Comparison of ENCODE assay signal across 13 mouse cellular contexts in the genomic region with DNA sequence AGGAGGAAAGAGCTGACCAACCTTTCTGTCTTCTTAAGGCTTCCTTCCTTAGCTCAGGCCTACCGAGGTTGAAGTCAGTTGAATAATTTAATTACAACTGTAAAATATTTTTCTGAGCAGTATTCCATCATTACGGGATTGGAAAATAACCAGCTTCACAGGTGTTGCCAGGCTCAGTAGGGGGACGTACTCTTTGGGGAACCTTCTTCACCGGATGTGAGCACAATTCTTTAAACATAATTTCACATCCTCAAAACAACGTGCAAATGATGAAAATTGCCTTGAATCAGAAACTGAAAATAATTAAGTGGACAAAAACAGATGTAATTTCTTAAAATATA.
A peak's percentile ranks its signal among the peaks of the same experiment; 100 is the strongest.
DNase-seq lines count a peak whose midpoint lies in the region; ATAC-seq and TF ChIP-seq lines count a peak whose summit lies in the region.
"Had no signal": no experiment of that assay in that cellular context is flagged by ENCODE, and none has a peak within 500 bp of the region (broad histone marks: within the 10 kb centered on the region; RNA-seq: fewer than 3 reads in every experiment).

No protein-coding gene starts in this region.

- peaks cover 20% of the 10 kb centered on the region for H3K4me1 ChIP-seq in forebrain, embryonic 10.5 days
- H3K4me1 ChIP-seq in forebrain, embryonic 12.5 days: peaks cover 17% of the 10 kb centered on the region
- H3K4me1 ChIP-seq in hindbrain, postnatal 0 days (ENCODE audit: insufficient read depth, low read length): no peaks in the 10 kb centered on the region
- H3K4me1 ChIP-seq in hindbrain, embryonic 13.5 days (replicated peaks): 0 out of 2 replicates have a peak, but pooled peaks cover 4% of the 10 kb centered on the region

- no peak for TF ChIP-seq CTCF in hindbrain, postnatal 0 days (IDR thresholded peaks at IDR 0.05; ENCODE audit: low read depth)

- H3K27me3 ChIP-seq in forebrain, embryonic 10.5 days (ENCODE audit: poor library complexity, severe bottlenecking): no peaks in the 10 kb centered on the region
- H3K27me3 ChIP-seq in forebrain, embryonic 12.5 days: no peaks in the 10 kb centered on the region
- no peaks in the 10 kb centered on the region for H3K27me3 ChIP-seq in hindbrain, postnatal 0 days (ENCODE audit: insufficient read depth, low read length)
- no peaks in the 10 kb centered on the region for H3K27me3 ChIP-seq in hindbrain, embryonic 13.5 days
- H3K27me3 ChIP-seq: embryonic facial prominence, embryonic 12.5 days had no signal

- peak; percentile 55 to 56 for DNase-seq in cerebellum, postnatal 10 days
- DNase-seq in cerebellum, adult 18-20 months: no peak
- no peak for DNase-seq in forebrain, embryonic 10.5 days (ENCODE audit: extremely low spot score, low spot score)
- no peak for DNase-seq in hindbrain, postnatal 0 days (ENCODE audit: low spot score)
- DNase-seq in heart, adult 8-10 months (ENCODE audit: low spot score): no peak
- DNase-seq: adrenal gland, adult 2 months; adrenal gland, postnatal 10 days; adrenal gland, postnatal 25 days; cerebellum, adult 11 months; embryo, embryonic 11 days had no signal

- H3K9me3 ChIP-seq in forebrain, embryonic 10.5 days: no peaks in the 10 kb centered on the region
- H3K9me3 ChIP-seq in forebrain, embryonic 12.5 days: no peaks in the 10 kb centered on the region
- H3K9me3 ChIP-seq in hindbrain, postnatal 0 days (ENCODE audit: low read length): no peaks in the 10 kb centered on the region
- no peaks in the 10 kb centered on the region for H3K9me3 ChIP-seq in hindbrain, embryonic 13.5 days
- H3K9me3 ChIP-seq: embryonic facial prominence, embryonic 12.5 days had no signal

- no peaks in the 10 kb centered on the region for H3K36me3 ChIP-seq in forebrain, embryonic 10.5 days (replicated peaks)
- no peaks in the 10 kb centered on the region for H3K36me3 ChIP-seq in forebrain, embryonic 12.5 days (replicated peaks)
- H3K36me3 ChIP-seq in hindbrain, postnatal 0 days (ENCODE audit: insufficient read depth, low read length): no peaks in the 10 kb centered on the region
- no peaks in the 10 kb centered on the region for H3K36me3 ChIP-seq in hindbrain, embryonic 13.5 days
- H3K36me3 ChIP-seq: embryonic facial prominence, embryonic 12.5 days had no signal

- H3K9ac ChIP-seq in forebrain, embryonic 12.5 days: no peak overlapping the region
- no peak overlapping the region for H3K9ac ChIP-seq in hindbrain, postnatal 0 days (replicated peaks; ENCODE audit: low read length)
- no peak overlapping the region for H3K9ac ChIP-seq in hindbrain, embryonic 13.5 days
- H3K9ac ChIP-seq: embryonic facial prominence, embryonic 12.5 days had no signal

- H3K4me3 ChIP-seq in forebrain, embryonic 10.5 days: no peak overlapping the region
- H3K4me3 ChIP-seq in forebrain, embryonic 12.5 days (replicated peaks): no peak overlapping the region
- H3K4me3 ChIP-seq in hindbrain, postnatal 0 days (ENCODE audit: low read length): no peak overlapping the region
- no peak overlapping the region for H3K4me3 ChIP-seq in hindbrain, embryonic 13.5 days
- H3K4me3 ChIP-seq: embryonic facial prominence, embryonic 12.5 days had no signal

- 86% methylated on average over 5 of the region's 5 CpGs for WGBS in forebrain, embryonic 10.5 days
- WGBS in forebrain, embryonic 12.5 days: 81% methylated on average over 5 of the region's 5 CpGs
- WGBS in hindbrain, postnatal 0 days: 77% methylated on average over 5 of the region's 5 CpGs
- 88% methylated on average over 5 of the region's 5 CpGs for WGBS in hindbrain, embryonic 13.5 days

- no peak for ATAC-seq in forebrain, embryonic 12.5 days (ENCODE audit: low FRiP score)
- no peak for ATAC-seq in hindbrain, postnatal 0 days
- no peak for ATAC-seq in hindbrain, embryonic 13.5 days (ENCODE audit: low FRiP score)

- peak overlapping the region; percentile 51 for H3K27ac ChIP-seq in forebrain, embryonic 10.5 days
- H3K27ac ChIP-seq in forebrain, embryonic 12.5 days: no peak overlapping the region
- peak overlapping the region; percentile 36; the same call in 1 of the 2 replicates for H3K27ac ChIP-seq in hindbrain, postnatal 0 days
- no peak overlapping the region for H3K27ac ChIP-seq in hindbrain, embryonic 13.5 days
- H3K27ac ChIP-seq: embryonic facial prominence, embryonic 12.5 days had no signal

- H3K4me2 ChIP-seq in forebrain, embryonic 12.5 days: no peak overlapping the region
- no peak overlapping the region for H3K4me2 ChIP-seq in hindbrain, postnatal 0 days (ENCODE audit: low read depth, low read length)
- no peak overlapping the region for H3K4me2 ChIP-seq in hindbrain, embryonic 13.5 days

Comparison
In these comparisons a context has a peak if more than half of its experiments do, and no peak if none do; other contexts are left out.
1. DNase-seq: peak in cerebellum, postnatal 10 days (2 of 2); none in cerebellum, adult 18-20 months (0 of 2), forebrain, embryonic 10.5 days (single experiment), hindbrain, postnatal 0 days (single experiment) and heart, adult 8-10 months (single experiment).
2. H3K27ac ChIP-seq: peak in forebrain, embryonic 10.5 days (single experiment) and hindbrain, postnatal 0 days (single experiment); none in forebrain, embryonic 12.5 days (single experiment) and hindbrain, embryonic 13.5 days (single experiment).